Comparison of ENCODE assay signal across 17 mouse cellular contexts in the genomic region with DNA sequence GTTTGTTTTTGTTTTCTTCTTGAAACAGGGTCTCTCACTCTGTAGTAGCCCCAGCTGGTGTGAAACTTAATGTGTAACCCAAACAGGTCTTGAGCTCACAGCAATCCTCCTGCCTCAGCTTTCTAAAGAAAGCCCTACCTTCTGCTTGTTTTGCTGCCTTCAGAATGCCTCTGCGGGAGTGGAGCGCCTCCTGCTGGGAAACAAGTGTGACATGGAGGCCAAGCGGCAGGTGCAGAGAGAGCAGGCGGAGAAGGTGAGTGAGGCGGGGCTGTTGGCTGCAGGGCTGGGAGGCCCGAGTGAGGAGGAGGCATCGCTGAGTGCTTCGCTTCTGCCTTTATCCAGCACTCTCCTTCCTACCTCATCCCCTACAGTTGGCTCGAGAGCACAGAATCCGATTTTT. TPM values are rescaled to one million over a fixed set of nuclear protein-coding genes. Genes with fewer than 3 reads are reported as not detected.
"Had no signal": no experiment of that assay in that cellular context is flagged by ENCODE, and none has a peak within 500 bp of the region (broad histone marks: within the 10 kb centered on the region; RNA-seq: fewer than 3 reads in every experiment).

No protein-coding gene starts in this region.

- H3K27me3 ChIP-seq: limb, embryonic 13.5 days; midbrain, embryonic 15.5 days; neural tube, embryonic 12.5 days; stomach, embryonic 15.5 days had no signal

- H3K4me2 ChIP-seq: limb, embryonic 13.5 days; midbrain, embryonic 15.5 days; neural tube, embryonic 12.5 days; stomach, embryonic 15.5 days had no signal

- H3K9me3 ChIP-seq: limb, embryonic 13.5 days; midbrain, embryonic 10.5 days; midbrain, embryonic 15.5 days; neural tube, embryonic 12.5 days; stomach, embryonic 15.5 days had no signal

- H3K4me3 ChIP-seq: limb, embryonic 13.5 days; midbrain, embryonic 10.5 days; midbrain, embryonic 15.5 days; neural tube, embryonic 12.5 days; stomach, embryonic 15.5 days had no signal

- H3K36me3 ChIP-seq: midbrain, embryonic 15.5 days had no signal

- H3K27ac ChIP-seq: limb, embryonic 13.5 days; midbrain, embryonic 10.5 days; midbrain, embryonic 15.5 days; neural tube, embryonic 12.5 days; stomach, embryonic 15.5 days had no signal

- DNase-seq: kidney, adult 18-20 months; kidney, postnatal 14 days; left cerebral cortex, postnatal 4 days; lung, adult 2 months; lung, postnatal 10 days; lung, postnatal 4 days; retina, postnatal 1 day; right cerebral cortex, postnatal 14 days; thymus, postnatal 36 days had no signal

- ATAC-seq: midbrain, embryonic 15.5 days had no signal

- H3K9ac ChIP-seq: limb, embryonic 13.5 days; midbrain, embryonic 15.5 days; neural tube, embryonic 12.5 days; stomach, embryonic 15.5 days had no signal

RNA-seq across cellular contexts. Expression of gene Rab13, which starts 10.8 kb away (rescaled TPM):
- total RNA-seq: monocyte, adult 5-6 weeks had no signal

RNA-seq across cellular contexts. Expression of gene Creb3l4, which starts 19.0 kb away (rescaled TPM):
- total RNA-seq: layer of hippocampus, postnatal 14 days; monocyte, adult 5-6 weeks; neutrophil, adult 5-6 weeks had no signal
